Mouse (Mus musculus) layer of hippocampus, adult 9-11 months (tissue): ENCODE measurements at regions not wholly inside any gene's neighbourhood (a gene's known extent, or its start where the extent isn't known, plus 50 kb on each side); places are given as distances from the start of the nearest gene placed in this dataset.
"Not testable (repeated sequence)": the region's sequence is repeated elsewhere in the genome, so short reads cannot be mapped to it uniquely, and the experiment has no call there.

Source experiments
- DNase-seq: peaks from one replicate; pipeline ENCODE4 v3.0.0; 2022

- DNase-seq = no peak
Observed at GRCm38 (mm10) chr3:98968811-98969210, 75.8 kb upstream of the Hao2 start.

GRCm38 (mm10) chr3:98975777-98976176 lies 82.7 kb upstream of the Hao2 start:
- DNase-seq = no peak

GRCm38 (mm10) chr3:98982787-98983186 lies 89.7 kb upstream of the Hao2 start:
- DNase-seq = no peak

GRCm38 (mm10) chr3:98987266-98987665 lies 94.2 kb upstream of the Hao2 start:
- DNase-seq = not testable (repeated sequence)

GRCm38 (mm10) chr3:98990801-98991200 lies 97.8 kb upstream of the Hao2 start:
- peak; percentile 25 for DNase-seq

GRCm38 (mm10) chr3:98991276-98991675 lies 98.2 kb upstream of the Hao2 start:
- DNase-seq = no peak

- DNase-seq = no peak
Observed at GRCm38 (mm10) chr3:98994086-98994485, 101.0 kb upstream of the Hao2 start.

GRCm38 (mm10) chr3:99030636-99031035 lies 110.2 kb upstream of the Wars2 start:
- DNase-seq = no peak

- DNase-seq = no peak
Observed at GRCm38 (mm10) chr3:99046190-99046589, 94.7 kb upstream of the Wars2 start.

- DNase-seq = no peak
Observed at GRCm38 (mm10) chr3:99047156-99047555, 93.7 kb upstream of the Wars2 start.

GRCm38 (mm10) chr3:99049305-99049704 lies 91.6 kb upstream of the Wars2 start:
- no peak for DNase-seq

- no peak for DNase-seq
Observed at GRCm38 (mm10) chr3:99052176-99052575, 88.7 kb upstream of the Wars2 start.

- DNase-seq = no peak
Observed at GRCm38 (mm10) chr3:99067168-99067567, 73.7 kb upstream of the Wars2 start.
